Mouse (Mus musculus): ENCODE data around the gene Igdcc3. TPM values are rescaled to one million over a fixed set of nuclear protein-coding genes. Genes with fewer than 3 reads are reported as not detected.
A peak's percentile ranks its signal among the peaks of the same experiment; 100 is the strongest.
"Not testable (repeated sequence)": the region's sequence is repeated elsewhere in the genome, so short reads cannot be mapped to it uniquely, and the experiment has no call there.

The Igdcc3 gene
- total RNA-seq, 2 experiments from 2014 or later, result 0.21 to 0.33 TPM

DNA sequence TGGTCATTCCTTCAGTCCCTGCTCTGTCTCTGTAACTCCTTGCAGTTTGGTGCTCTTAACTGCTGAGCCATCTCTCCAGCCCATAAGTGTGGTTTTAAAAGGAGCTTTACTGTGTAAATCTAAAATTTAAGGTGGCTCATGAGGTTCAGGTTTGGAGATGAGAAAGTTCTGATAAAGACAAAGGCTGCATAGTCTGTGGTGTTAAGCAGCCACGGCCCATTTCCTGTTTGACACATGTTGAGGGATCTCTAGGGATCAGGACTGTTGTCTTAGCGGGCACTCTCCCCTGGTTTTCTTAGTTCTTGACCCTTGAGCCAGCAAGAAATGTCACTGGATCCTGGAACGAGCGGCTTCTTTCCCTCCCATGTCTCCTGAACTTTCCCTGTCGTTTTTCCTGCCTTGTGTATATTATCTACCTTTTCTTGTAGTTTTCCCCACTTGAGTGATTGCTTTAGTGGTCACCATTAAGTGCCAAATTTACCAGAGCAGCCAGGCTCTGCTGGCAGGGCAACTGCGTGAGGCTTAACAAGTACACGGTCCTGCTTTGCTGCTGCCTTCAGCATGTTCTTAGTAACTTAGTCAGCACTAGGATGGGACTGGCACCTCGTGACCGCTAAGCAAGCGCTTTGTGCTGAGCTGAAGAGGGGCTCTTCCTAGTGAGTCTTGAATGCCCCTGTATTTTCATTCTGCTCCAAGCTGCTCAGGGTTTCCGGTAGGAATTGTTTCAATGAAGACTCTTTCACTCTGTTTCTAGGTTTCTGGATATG lies 64.2 kb downstream of the Igdcc3 start:
- DNase-seq, result peak; percentile 45

DNA sequence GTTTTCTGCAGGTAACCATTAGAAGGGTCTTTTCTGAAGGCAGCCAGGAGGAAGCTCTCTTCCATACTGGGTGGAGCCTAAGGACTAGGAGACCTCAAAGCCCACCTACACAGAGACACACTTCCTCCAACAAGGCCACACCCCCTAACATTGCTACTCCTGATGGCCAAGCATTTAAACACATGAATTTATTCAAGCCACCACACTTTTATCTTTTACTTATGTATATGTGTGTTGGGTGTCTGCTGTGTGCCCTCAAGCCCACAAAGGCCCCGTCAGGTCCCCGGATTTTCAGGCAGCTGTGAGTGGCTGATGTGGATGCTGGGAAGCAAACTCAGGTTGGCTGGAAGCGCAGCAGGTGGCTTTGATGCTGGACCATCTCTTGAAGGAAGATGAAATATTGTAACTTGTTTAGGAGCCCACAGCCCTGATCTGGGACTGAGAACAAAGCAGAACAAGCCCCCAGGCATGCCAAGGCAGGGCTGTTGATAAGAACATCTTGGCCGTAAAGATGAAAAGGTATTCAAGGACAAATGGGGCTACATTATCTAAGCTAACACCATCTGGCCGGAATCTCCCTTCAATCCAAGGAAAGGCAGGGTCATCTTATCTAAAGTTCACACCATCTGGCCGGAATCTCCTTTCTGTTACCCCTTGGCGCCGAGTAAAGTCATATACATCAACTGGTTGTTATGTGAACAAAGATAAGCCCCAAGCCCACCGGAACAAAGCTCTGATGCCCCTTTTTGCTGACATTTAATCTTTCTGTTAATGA lies 66.2 kb downstream of the Igdcc3 start:
- DNase-seq, result not testable (repeated sequence)

DNA sequence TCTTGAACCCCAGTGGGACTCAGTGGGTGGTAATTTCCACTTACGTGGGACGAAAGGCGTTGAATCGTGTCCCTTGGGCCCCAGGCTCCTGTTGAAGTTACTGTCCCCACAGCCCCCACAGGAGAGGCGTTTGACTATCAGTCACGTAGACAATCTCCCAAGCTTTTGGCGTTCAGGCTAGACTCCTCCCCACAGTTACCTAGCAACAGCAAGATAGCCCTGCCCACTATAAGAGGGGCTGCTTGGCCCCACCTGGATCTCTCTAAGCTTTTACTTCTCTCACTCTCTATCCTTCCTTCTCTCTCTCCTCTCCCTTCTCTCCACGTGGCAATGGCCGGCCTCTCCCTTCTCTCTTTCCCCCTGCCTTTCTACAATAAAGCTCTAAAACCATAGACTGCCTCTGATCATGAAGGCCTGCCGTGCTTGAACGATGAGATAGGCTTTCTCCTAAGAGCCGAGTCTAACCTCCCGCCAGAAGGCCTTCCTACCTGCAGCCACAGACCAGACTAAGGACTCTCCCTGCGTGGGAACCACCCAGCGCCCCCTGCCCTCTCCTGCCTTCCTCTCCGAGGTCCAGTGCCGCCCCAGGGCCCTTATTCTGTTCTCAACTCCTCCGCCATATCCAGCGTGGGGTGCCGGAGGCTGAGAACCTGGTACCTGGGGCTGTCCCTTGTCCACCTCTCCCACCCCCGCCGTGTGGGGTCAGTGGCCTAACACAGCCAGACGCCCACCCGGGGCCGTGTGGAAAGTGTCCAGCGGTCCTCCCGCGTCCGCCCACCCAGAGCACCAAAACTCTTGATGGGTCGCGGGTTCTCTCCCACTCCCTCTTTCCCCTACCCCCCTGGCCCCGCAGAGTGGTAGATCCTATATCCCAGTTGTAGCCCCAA lies 67.5 kb downstream of the Igdcc3 start:
- no peak for DNase-seq

DNA sequence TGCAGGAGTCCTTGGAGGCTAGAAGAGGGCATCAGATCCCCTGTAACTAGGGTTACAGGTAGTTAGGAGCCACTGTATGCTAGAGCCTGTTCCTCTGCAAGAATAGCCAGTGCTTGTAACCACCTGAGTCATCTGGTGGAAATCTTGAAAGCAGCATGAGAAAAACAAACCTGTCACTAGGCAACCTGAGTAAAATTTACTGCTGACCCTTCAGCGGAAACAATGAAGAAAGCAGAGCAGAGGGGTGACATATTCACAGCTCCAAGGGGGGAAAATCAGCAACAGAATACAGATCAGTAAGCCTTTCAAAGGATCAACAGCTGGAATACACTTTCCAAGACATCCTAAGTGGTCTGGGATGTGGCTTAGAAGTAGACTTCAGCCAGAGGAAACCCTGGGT lies 70.6 kb downstream of the Igdcc3 start:
- no peak for DNase-seq

DNA sequence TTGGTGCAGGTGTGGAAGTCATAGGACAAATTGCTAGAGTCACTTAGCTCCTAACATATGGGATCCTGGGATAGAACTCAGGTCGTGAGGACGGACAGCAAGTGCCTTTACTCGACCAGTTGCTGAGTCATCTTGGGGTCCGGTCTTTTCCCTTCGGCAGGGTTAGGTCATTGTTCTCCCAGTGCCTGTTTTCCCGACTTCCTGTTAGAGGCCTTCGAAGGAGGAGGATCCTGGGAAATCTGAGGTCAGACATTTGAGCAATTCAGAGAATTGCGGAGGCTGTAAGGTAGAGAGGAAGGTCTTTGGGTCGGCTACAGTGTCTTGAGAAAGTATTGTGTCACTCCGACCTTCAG lies 73.4 kb downstream of the Igdcc3 start:
- DNase-seq, result no peak

DNA sequence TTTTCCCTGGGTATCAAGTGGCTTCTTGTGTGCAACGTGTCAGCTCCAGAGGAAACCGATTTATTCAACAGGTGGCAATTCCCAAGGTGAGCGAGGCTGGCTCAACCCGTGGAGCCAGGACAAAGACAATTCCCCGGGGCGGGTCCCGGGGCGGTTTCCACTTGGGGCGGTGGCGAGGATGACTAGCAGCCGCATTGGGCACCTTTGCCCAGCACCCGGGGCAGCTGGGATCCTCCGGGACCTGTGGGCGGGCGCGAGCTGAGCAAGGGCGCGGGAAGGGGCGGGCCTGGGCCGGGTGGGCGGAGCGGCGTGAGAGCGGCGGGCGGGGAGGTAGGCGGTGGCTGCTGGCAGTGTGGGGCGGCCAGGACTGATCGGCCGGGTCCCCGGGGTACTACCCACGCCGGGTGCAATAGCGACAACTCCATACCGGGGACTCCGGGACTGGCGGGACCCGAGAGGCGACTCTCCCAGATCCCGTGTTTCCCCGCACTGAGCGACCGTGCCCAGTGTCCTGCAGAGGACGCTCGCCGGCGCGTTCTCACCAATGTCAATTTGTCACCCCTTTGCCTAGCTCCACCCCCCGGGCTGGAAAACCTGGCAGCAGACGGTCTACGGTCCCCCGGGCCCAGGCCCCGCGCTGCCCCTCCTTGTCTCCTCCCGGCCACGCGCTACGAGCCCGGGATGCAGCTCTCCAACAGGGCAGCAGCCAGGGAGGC lies 73.9 kb downstream of the Igdcc3 start:
- DNase-seq, result peak; percentile 92

DNA sequence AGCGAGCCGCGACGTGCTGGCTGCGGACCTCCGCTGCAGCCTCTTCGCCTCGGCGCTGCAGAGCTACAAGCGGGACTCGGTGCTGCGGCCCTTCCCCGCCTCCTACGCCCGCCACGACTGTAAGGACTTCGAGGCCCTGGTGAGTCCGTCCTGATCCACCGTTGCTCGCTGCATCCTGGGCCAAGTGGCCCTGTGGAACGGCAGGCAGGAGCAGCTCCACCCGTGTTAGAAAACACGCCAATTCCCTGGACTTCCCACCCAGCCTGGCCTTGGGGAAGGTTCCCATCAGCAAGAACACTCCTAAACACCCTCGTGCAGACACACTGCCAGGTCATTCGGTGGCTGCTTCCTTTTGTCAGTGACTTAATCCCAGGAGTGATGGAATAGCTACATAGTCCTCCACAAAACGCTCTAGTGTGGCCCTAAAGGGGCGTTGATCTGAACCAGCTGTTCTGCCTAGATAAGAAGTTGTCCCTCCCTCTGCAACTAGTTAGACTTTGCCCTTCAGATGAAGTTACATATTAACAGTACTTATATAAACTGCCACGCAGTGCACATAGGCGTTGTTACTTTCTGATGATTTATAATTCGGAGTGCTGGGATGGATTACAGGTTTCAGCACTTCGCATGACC lies 74.6 kb downstream of the Igdcc3 start:
- DNase-seq, result no peak

DNA sequence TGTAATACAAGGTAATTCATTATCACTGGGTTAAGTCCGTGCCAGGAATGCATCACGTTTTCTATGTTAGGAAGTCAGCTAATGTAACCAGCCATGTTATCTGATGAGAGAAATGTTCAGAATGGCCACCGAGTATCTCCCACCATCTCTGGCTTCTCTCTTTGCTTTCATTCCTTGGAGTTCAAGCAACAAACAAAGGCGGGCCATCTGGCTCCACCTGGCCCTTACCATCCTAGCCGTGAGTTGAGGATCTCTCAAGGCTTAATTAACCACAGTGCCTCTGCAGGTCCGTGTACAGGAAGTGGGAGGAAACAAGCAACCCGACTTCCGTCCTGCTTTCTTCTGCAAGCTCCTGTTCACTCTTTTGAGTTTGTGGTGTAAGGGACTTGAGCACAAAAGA lies 76.0 kb downstream of the Igdcc3 start:
- DNase-seq, result no peak

DNA sequence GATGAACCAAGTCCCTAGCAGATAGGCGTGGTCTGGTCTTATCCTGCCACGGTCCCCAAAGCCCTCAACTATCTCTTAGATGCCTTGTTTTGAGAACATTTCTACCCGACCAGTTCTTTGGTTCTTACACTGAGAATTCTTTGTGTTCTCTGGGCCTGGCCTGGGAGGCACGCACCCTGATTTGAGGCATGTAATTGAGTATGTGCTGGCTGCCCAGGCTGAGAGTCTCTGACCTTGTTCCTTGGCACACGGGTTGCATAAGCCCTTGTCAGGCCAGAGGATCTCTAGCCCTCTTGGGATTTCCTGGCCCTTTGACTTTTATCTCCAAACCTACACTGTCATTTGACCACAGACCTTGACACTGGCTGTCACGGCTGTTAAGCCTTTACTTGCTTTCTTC lies 76.7 kb downstream of the Igdcc3 start:
- DNase-seq, result peak; percentile 55

DNA sequence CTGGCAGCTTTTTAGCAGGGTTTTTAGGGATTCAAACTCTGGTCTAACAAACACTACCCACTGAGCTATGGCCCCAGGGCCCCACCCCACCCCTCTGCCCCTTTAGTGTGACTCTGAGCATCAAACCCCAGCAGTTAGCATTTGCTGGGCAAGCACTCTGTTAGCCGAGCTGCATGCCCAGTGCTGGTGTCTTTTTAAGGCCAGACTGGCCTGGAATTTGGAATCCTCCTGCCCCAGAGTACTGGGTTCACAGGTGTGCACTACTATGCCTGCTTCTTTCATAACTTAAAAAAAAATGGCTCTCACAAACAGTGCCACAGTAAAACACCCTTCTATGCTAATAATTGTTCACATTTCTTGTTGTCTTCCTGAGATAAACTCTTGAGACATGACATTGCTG lies 77.9 kb downstream of the Igdcc3 start:
- no peak for DNase-seq

DNA sequence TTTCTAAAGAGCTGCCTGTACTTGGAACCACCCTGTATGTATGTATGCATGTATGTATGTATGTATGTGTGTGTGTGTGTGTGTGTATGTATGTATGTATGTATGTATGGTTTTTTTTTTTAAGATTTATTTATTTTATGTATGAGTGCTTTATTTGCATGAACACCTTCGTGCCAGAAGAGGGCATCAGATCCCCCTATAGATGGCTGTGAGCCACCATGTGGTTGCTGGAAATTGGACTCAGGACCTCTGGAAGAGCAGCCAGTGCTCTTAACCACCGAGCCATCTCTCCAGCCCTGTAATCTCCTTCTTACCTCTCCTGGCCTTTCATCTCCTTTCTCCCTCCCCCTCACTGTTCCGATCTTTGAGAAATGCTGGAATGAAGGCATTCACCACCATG lies 79.4 kb downstream of the Igdcc3 start:
- not testable (repeated sequence) for DNase-seq

DNA sequence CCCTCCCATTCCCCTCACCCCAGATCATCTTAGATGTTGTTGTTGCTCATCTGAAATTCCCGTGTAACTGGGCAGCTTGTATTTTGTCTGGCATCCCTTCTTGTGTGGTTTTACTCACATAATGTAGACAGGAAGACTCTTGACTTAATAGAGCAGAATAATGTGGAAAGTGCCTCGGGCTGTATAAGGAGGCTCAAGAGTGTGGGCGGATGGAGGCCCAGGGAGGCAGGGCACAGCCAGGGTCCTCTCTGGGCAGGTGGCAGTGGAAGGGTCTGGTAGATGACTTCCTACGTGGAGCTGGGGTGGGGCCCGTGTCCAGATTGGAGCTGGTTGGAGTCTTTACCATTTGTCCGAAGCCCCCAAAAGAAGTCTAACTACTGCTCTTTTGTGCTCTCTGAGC lies 82.9 kb downstream of the Igdcc3 start:
- no peak for DNase-seq

DNA sequence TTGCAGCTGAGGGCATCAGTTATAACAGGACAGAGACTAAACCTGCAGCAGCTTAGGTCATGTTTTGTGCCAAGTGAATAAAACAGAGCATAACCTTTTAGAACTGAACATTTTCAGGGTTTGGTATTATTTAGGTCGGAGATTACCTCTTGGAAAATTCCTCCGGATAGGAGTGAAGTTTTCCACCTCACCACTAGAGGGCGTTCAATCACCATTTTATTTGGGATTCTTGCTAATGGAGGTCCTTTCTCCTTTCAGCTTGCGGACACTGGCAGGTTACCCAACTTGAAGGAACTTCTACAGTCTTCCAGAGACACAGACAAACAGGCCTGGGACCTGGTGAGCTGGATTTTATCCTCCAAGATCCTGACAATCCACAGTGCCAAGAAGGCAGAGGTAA lies 84.8 kb downstream of the Igdcc3 start:
- no peak for DNase-seq

DNA sequence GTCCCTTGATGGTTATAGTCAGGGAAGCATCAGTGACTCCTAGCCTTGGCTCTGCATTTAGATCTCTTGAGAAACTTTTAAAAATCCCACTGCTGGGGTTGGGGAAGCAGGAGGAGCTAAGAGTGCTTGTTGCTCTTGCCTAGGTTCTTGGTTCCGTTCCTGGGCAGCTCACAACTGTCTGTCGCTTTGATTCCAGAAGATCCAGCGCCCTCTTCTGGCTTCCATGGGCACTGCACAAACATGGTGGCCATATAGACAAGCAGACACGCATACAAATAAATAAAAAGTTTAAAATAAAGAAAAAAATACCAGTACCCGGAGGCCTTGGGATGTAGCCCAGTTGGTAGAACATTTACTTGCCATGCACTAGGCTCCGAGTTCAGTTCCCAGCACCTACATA lies 89.3 kb downstream of the Igdcc3 start:
- DNase-seq, result no peak

DNA sequence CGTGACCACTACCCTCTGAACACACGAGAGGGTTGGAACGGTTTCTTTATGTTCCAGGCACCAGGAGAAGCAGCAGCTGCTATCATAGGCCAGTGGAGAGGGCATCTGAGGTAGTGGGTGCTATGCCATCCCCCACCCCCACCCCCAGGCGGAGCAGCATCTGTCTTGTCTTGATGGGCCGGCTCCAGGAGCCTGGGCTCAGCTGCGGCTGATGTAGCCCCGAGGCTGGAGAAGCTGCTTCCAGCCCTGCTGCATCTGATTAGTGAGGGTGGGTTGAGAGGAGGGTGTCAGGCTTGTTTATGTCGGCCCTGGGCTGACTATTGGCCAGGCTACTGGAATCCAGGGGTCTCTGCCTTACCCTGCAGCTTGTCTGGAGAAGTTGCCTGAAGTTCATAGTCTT lies 90.3 kb downstream of the Igdcc3 start:
- peak; percentile 21 for DNase-seq

DNA sequence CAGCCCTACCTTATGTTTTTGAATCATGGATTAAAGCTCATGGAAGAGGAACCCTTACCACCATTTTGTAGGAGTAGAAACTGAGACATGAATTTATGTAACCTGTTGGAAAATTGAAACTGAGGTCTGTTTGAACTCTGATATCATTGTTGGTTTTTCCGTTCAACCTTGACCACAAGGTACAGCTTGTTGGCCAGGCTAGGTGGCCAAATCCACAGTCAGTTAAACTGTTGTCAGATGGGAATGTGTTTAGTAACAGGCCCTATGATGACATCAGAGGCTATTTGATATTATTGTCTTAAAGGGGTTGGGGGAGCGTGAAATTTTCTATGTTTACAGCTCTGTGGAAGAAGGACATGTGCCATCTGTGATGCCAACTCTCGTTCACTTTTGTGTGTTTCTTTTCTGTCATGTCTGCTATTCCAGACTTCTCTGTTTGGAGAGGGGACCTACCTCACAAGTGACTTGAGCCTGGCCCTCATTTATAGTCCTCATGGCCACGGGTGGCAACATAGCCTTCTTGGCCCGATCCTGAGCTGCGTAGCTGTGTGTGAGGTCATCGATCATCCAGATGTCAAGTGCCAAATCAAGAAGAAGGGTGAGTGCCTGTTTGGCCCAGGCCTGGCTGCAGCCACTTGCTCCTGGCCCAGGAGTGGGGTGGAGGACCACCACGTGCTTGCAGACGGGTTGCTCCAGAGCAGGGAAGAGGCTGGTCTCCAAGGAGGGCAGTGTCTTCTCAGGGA lies 92.4 kb downstream of the Igdcc3 start:
- no peak for DNase-seq

DNA sequence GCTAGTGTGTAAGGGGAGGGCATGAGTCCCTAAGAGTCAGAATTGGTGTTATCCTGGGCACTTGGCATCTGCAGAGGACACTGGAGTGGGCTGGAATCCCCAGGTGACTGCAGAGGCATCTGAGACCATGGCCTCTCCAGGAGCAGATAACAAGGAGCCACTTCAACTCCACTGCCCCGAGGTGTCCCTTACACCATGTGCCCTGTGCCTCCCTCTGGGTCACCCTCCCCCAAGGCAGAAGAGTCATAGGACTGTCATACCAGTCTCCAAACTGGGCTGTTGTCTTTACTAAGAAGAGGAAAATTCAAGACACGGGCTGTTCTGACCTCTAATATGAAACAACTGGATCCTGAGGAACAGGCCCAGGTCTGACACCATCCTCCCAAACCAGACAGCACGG lies 93.7 kb downstream of the Igdcc3 start:
- DNase-seq, result no peak

All from gastrocnemius, postnatal 25 days (tissue).